Mouse (Mus musculus): Measurements from ENCODE around the gene Awat1. TPM values are rescaled to one million over a fixed set of nuclear protein-coding genes. Genes with fewer than 3 reads are reported as not detected.
A peak's percentile ranks its signal among the peaks of the same experiment; 100 is the strongest.

Gene Awat1
- polyA plus RNA-seq, 1 experiment from 2014 or later: not detected

GRCm38 (mm10) chrX:100621366-100621765 lies 49.3 kb downstream of the Awat1 start:
- H3K27ac ChIP-seq (ENCODE audit: low read depth): no peak overlapping the region
- no peak overlapping the region for H3K4me3 ChIP-seq (ENCODE audit: low read depth, low read length)
- ATAC-seq (replicated peaks; ENCODE audit: low FRiP score, low TSS enrichment, low read depth) (no peak), DNase-seq (ENCODE audit: low spot score) (no peak)
- H3K9ac ChIP-seq (ENCODE audit: low read length): no peak overlapping the region
- H3K27me3 ChIP-seq (replicated peaks; ENCODE audit: control insufficient read depth, insufficient read depth, low read length): 0 out of 2 replicates have a peak, but pooled peaks cover 3% of the 10 kb centered on the region
- H3K9me3 ChIP-seq (ENCODE audit: control insufficient read depth, low read length): no peaks in the 10 kb centered on the region
- peaks cover 14% of the 10 kb centered on the region; the same call in 1 of the 2 replicates for H3K36me3 ChIP-seq (ENCODE audit: control insufficient read depth, insufficient read depth, low read length)
- no peak overlapping the region for H3K4me2 ChIP-seq (ENCODE audit: low read length)
- WGBS: 60% methylated on average over 2 of the region's 2 CpGs
- no peaks in the 10 kb centered on the region for H3K4me1 ChIP-seq (replicated peaks; ENCODE audit: control insufficient read depth, insufficient read depth, low read length)

GRCm38 (mm10) chrX:100624242-100624641 lies 52.2 kb downstream of the Awat1 start:
- Histone ChIP-seq H3K36me3 (ENCODE audit: control insufficient read depth, insufficient read depth, low read length) (peaks cover 14% of the 10 kb centered on the region; the same call in 1 of the 2 replicates), H3K27me3 (replicated peaks; ENCODE audit: control insufficient read depth, insufficient read depth, low read length) (no peaks in the 10 kb centered on the region), H3K4me2 (ENCODE audit: low read length) (no peak overlapping the region), H3K9me3 (ENCODE audit: control insufficient read depth, low read length) (no peaks in the 10 kb centered on the region), H3K4me3 (ENCODE audit: low read depth, low read length) (no peak overlapping the region), H3K27ac (ENCODE audit: low read depth) (no peak overlapping the region), H3K4me1 (replicated peaks; ENCODE audit: control insufficient read depth, insufficient read depth, low read length) (no peaks in the 10 kb centered on the region), H3K9ac (ENCODE audit: low read length) (no peak overlapping the region)
- 93% methylated on average over 4 of the region's 4 CpGs for WGBS
- DNase-seq (ENCODE audit: low spot score) (no peak), ATAC-seq (replicated peaks; ENCODE audit: low FRiP score, low TSS enrichment, low read depth) (no peak)

GRCm38 (mm10) chrX:100625146-100625545 lies 53.1 kb downstream of the Awat1 start:
- ATAC-seq (replicated peaks; ENCODE audit: low FRiP score, low TSS enrichment, low read depth): no peak
- H3K4me1 ChIP-seq (replicated peaks; ENCODE audit: control insufficient read depth, insufficient read depth, low read length): no peaks in the 10 kb centered on the region
- 39% methylated on average over 7 of the region's 7 CpGs for WGBS
- H3K9ac ChIP-seq (ENCODE audit: low read length): peak overlapping the region; percentile 61
- H3K27ac ChIP-seq (ENCODE audit: low read depth): no peak overlapping the region
- peak overlapping the region; percentile 56 for H3K4me3 ChIP-seq (ENCODE audit: low read depth, low read length)
- no peaks in the 10 kb centered on the region for H3K27me3 ChIP-seq (replicated peaks; ENCODE audit: control insufficient read depth, insufficient read depth, low read length)
- no peaks in the 10 kb centered on the region for H3K9me3 ChIP-seq (ENCODE audit: control insufficient read depth, low read length)
- DNase-seq (ENCODE audit: low spot score): no peak
- peak overlapping the region; percentile 51 for H3K4me2 ChIP-seq (ENCODE audit: low read length)
- peaks cover 14% of the 10 kb centered on the region; the same call in 1 of the 2 replicates for H3K36me3 ChIP-seq (ENCODE audit: control insufficient read depth, insufficient read depth, low read length)

GRCm38 (mm10) chrX:100625546-100625801 lies 53.4 kb downstream of the Awat1 start, which contains the start of gene Kif4:
Gene Kif4, plus strand, starts transcription at chrX:100625737.
- Histone ChIP-seq H3K4me1 (replicated peaks; ENCODE audit: control insufficient read depth, insufficient read depth, low read length) (no peaks in the 10 kb centered on the region), H3K27ac (ENCODE audit: low read depth) (peak within 1 kb of the TSS; percentile 65), H3K4me2 (ENCODE audit: low read length) (peak within 1 kb of the TSS; percentile 51), H3K27me3 (replicated peaks; ENCODE audit: control insufficient read depth, insufficient read depth, low read length) (no peaks in the 10 kb centered on the region), H3K36me3 (ENCODE audit: control insufficient read depth, insufficient read depth, low read length) (peaks cover 14% of the 10 kb centered on the region; the same call in 1 of the 2 replicates), H3K9ac (ENCODE audit: low read length) (peak within 1 kb of the TSS; percentile 67), H3K9me3 (ENCODE audit: control insufficient read depth, low read length) (no peaks in the 10 kb centered on the region), H3K4me3 (ENCODE audit: low read depth, low read length) (peak within 1 kb of the TSS; percentile 56)
- DNase-seq (ENCODE audit: low spot score) (no peak), ATAC-seq (replicated peaks; ENCODE audit: low FRiP score, low TSS enrichment, low read depth) (no peak)
- 22% methylated on average over 3 of the region's 3 CpGs for WGBS

- no peaks in the 10 kb centered on the region for H3K4me1 ChIP-seq (replicated peaks; ENCODE audit: control insufficient read depth, insufficient read depth, low read length)
- DNase-seq (ENCODE audit: low spot score): peak; percentile 80
- H3K27me3 ChIP-seq (replicated peaks; ENCODE audit: control insufficient read depth, insufficient read depth, low read length): no peaks in the 10 kb centered on the region
- H3K9ac ChIP-seq (ENCODE audit: low read length): peak within 1 kb of the TSS; percentile 67
- H3K4me2 ChIP-seq (ENCODE audit: low read length): peak within 1 kb of the TSS; percentile 51
- 15% methylated on average over 62 of the region's 62 CpGs for WGBS
- H3K4me3 ChIP-seq (ENCODE audit: low read depth, low read length): peak within 1 kb of the TSS; percentile 56
- H3K9me3 ChIP-seq (ENCODE audit: control insufficient read depth, low read length): no peaks in the 10 kb centered on the region
- ATAC-seq (replicated peaks; ENCODE audit: low FRiP score, low TSS enrichment, low read depth): peak; percentile 99
- H3K36me3 ChIP-seq (ENCODE audit: control insufficient read depth, insufficient read depth, low read length): peaks cover 14% of the 10 kb centered on the region; the same call in 1 of the 2 replicates
- peak within 1 kb of the TSS; percentile 65 for H3K27ac ChIP-seq (ENCODE audit: low read depth)
These were observed 54.0 kb downstream of the Awat1 start, which contains the start of gene Pdzd11 for GRCm38 (mm10) chrX:100625802-100626793. Gene Pdzd11, minus strand, starts transcription at chrX:100626568.

Other genes starting within 250 kb of the Awat1 start
- not detected in 2 replicates for gene Otud6a, start 143.2 kb upstream of the Awat1 start, polyA plus RNA-seq (2014; fragmentation: Nextera tagmentation; extraction: Ambion mirVana)
- 0.26 and 0.59 TPM in 2 replicates for gene Awat2, start 129.5 kb upstream of the Awat1 start, polyA plus RNA-seq (2014; fragmentation: Nextera tagmentation; extraction: Ambion mirVana)
- gene Igbp1, start 78.0 kb upstream of the Awat1 start, polyA plus RNA-seq (2014; fragmentation: Nextera tagmentation; extraction: Ambion mirVana): 44.4 and 46.0 TPM in 2 replicates
- not detected in 2 replicates for gene Dgat2l6, start 47.4 kb upstream of the Awat1 start, polyA plus RNA-seq (2014; fragmentation: Nextera tagmentation; extraction: Ambion mirVana)
- gene P2ry4, start 22.6 kb downstream of the Awat1 start, polyA plus RNA-seq (2014; fragmentation: Nextera tagmentation; extraction: Ambion mirVana): 0.08 TPM in 1 of 2 replicates, not detected in the other
- 0.32 TPM in 1 of 2 replicates, not detected in the other for gene Arr3, start 33.2 kb downstream of the Awat1 start, polyA plus RNA-seq (2014; fragmentation: Nextera tagmentation; extraction: Ambion mirVana)
- gene Kif4, start 53.5 kb downstream of the Awat1 start, polyA plus RNA-seq (2014; fragmentation: Nextera tagmentation; extraction: Ambion mirVana): 28.8 and 33.6 TPM in 2 replicates
- gene Pdzd11, start 54.3 kb downstream of the Awat1 start, polyA plus RNA-seq (2014; fragmentation: Nextera tagmentation; extraction: Ambion mirVana): 80.6 and 88.0 TPM in 2 replicates
- gene Gdpd2, start 157.6 kb downstream of the Awat1 start, polyA plus RNA-seq (2014; fragmentation: Nextera tagmentation; extraction: Ambion mirVana): 0.16 and 0.31 TPM in 2 replicates
- gene Dlg3, start 195.5 kb downstream of the Awat1 start, polyA plus RNA-seq (2014; fragmentation: Nextera tagmentation; extraction: Ambion mirVana): 7.7 and 8.4 TPM in 2 replicates